Mouse (Mus musculus): ENCODE measurements at regions not wholly inside any gene's neighbourhood (a gene's known extent, or its start where the extent isn't known, plus 50 kb on each side); places are given as distances from the start of the nearest gene placed in this dataset.

DNA sequence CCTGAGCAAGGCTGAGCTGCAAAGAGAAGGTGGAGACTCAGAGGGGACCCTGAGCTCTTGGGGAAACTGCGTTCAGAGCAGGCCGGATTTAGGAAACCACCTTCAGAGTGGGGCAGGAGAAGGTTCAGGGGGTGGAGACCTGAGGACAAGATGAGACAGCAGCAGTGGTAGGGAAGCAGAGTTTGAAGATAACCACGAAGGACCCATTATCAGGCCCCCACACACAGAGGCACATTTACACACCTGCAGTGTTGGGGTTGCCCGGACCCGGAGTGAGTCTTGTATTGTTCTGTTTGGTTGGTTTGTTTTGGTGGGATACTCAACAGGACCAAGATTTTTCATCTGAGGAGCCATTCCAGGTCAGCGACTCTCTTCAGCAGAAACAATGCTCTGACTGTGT lies 128.9 kb upstream of the Lemd2 start (continued):
- TF ChIP-seq E2F4 (IDR thresholded peaks at IDR 0.05; ENCODE audit: borderline replicate concordance, low read depth, low read length) (no peak), ETS1 (IDR thresholded peaks at IDR 0.05; ENCODE audit: low read depth, low read length) (peak; percentile 69; the same call in 1 of the 2 replicates), EP300 (IDR thresholded peaks at IDR 0.05; ENCODE audit: low read depth in 1 of 2, low read length in 2 of 2) (peak; percentile 47 to 84; a peak in 3 of 4 replicates), MAZ (IDR thresholded peaks at IDR 0.05; ENCODE audit: low read depth, low read length) (no peak), MAX (IDR thresholded peaks at IDR 0.05; ENCODE audit: low read length) (no peak), GABPA (IDR thresholded peaks at IDR 0.05; ENCODE audit: low read depth, low read length) (no peak), TBP (IDR thresholded peaks at IDR 0.05; ENCODE audit: low read depth, low read length) (peak; percentile 65; the same call in 1 of the 2 replicates)

DNA sequence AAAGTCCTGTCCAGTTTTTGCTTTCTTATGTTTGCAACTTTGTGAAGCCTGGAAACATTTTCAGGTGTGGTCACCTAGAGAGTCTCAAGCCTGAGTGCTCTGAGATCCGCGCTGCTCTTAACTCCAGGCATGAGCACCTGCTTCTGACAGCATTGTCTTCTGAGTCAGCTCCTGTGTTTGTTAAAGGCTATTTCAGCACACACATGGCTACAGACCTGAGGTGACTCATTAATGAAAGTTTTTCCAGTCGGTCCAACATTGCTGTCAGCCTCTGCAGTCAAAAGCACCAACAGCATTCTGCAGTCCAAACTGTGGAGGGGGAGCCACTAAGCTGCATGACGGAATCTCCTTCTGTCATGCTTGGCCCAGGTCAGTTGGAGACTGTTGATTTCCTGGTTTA lies 127.8 kb upstream of the Lemd2 start:
- TF ChIP-seq JUND (IDR thresholded peaks at IDR 0.05; ENCODE audit: low read depth, low read length) (no peak), GABPA (IDR thresholded peaks at IDR 0.05; ENCODE audit: low read depth, low read length) (no peak), ZMIZ1 (IDR thresholded peaks at IDR 0.05; ENCODE audit: low read depth, low read length) (no peak), MEF2A (IDR thresholded peaks at IDR 0.05; ENCODE audit: extremely low read depth, insufficient replicate concordance, low read depth, low read length, poor library complexity, severe bottlenecking) (no peak), POLR2AphosphoS5 (IDR thresholded peaks at IDR 0.05; ENCODE audit: borderline replicate concordance, low read depth, low read length) (no peak), EP300 (IDR thresholded peaks at IDR 0.05; ENCODE audit: low read depth in 1 of 2, low read length in 2 of 2) (no peak), MYC (IDR thresholded peaks at IDR 0.05; ENCODE audit: low read depth, low read length) (no peak), NRF1 (IDR thresholded peaks at IDR 0.05; ENCODE audit: insufficient read depth, low read depth, low read length, poor library complexity, severe bottlenecking) (no peak), UBTF (IDR thresholded peaks at IDR 0.05; ENCODE audit: borderline replicate concordance, insufficient read depth, low read depth, low read length) (no peak), NELFE (IDR thresholded peaks at IDR 0.05; ENCODE audit: low read depth, low read length) (no peak), POLR2A (IDR thresholded peaks at IDR 0.05; ENCODE audit: control insufficient read depth in 1 of 2, insufficient read depth in 1 of 2, low read depth in 1 of 2, low read length in 2 of 2, poor library complexity in 1 of 2) (no peak), ETS1 (IDR thresholded peaks at IDR 0.05; ENCODE audit: low read depth, low read length) (no peak)
- H3K9me3 ChIP-seq (replicated peaks; ENCODE audit: insufficient read depth, low read length) = no peaks in the 10 kb centered on the region
- H3K4me3 ChIP-seq (ENCODE audit: control insufficient read depth in 1 of 2, insufficient read depth in 1 of 2, low read depth in 2 of 2, low read length in 2 of 2) = no peak overlapping the region
- H3K36me3 ChIP-seq (ENCODE audit: control insufficient read depth in 1 of 2, insufficient read depth in 2 of 2, low read length in 2 of 2) = peaks cover 0 to 6% of the 10 kb centered on the region in 2 experiments; a peak in 2 of 4 replicates
- peaks cover 8 to 21% of the 10 kb centered on the region in 2 experiments for H3K4me1 ChIP-seq (ENCODE audit: control insufficient read depth in 1 of 2, insufficient read depth in 2 of 2, low read length in 2 of 2)
- no peaks in the 10 kb centered on the region for H3K27me3 ChIP-seq (ENCODE audit: control insufficient read depth in 1 of 2, insufficient read depth in 2 of 2, low read length in 2 of 2)
- no peak overlapping the region for H3K9ac ChIP-seq (ENCODE audit: control insufficient read depth, low read depth, low read length, poor library complexity, severe bottlenecking)
- no peak overlapping the region for H3K27ac ChIP-seq (ENCODE audit: control insufficient read depth, low read depth, low read length)
- H3K79me2 ChIP-seq (ENCODE audit: control insufficient read depth, insufficient read depth, low read length, poor library complexity) = no peaks in the 10 kb centered on the region
- DNase-seq (ENCODE audit: low read depth, low spot score) = no peak

DNA sequence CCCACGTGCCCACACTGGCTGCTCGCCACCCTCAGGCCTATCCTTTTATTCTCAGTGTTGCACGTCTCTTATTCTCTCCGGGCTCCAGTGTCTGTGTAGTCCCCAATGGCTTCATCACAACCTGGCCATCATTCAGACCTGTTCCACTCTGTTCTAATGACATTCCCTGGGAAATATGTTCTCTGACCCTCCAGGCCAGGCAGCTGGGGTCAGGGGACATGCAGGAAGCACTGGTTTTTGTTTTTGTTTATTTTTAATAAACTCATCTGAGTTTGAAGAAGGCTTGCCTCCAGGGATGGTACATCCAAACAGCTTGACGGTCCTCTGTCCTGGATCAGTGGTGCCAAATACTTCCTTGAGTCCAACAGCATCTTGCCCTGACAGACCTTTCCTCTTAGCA lies 127.4 kb upstream of the Lemd2 start:
- TF ChIP-seq ETS1 (IDR thresholded peaks at IDR 0.05; ENCODE audit: low read depth, low read length) (no peak), MYC (IDR thresholded peaks at IDR 0.05; ENCODE audit: low read depth, low read length) (no peak), USF2 (IDR thresholded peaks at IDR 0.05; ENCODE audit: borderline replicate concordance in 1 of 2, insufficient read depth in 1 of 2, low read depth in 1 of 2, low read length in 2 of 2) (no peak), SMC3 (IDR thresholded peaks at IDR 0.05; ENCODE audit: low read depth, low read length) (no peak), POLR2AphosphoS5 (IDR thresholded peaks at IDR 0.05; ENCODE audit: borderline replicate concordance, low read depth, low read length) (no peak), POLR2AphosphoS2 (IDR thresholded peaks at IDR 0.05; ENCODE audit: low read length) (no peak), HCFC1 (IDR thresholded peaks at IDR 0.05; ENCODE audit: low read depth, low read length) (no peak), NELFE (IDR thresholded peaks at IDR 0.05; ENCODE audit: low read depth, low read length) (no peak), ZNF384 (IDR thresholded peaks at IDR 0.05; ENCODE audit: low read depth, low read length) (no peak), CHD1 (IDR thresholded peaks at IDR 0.05; ENCODE audit: low read depth, low read length) (no peak), ELF1 (IDR thresholded peaks at IDR 0.05; ENCODE audit: low read depth, low read length) (no peak)
- DNase-seq (ENCODE audit: low read depth, low spot score) = no peak
- Histone ChIP-seq H3K9ac (ENCODE audit: control insufficient read depth, low read depth, low read length, poor library complexity, severe bottlenecking) (no peak overlapping the region), H3K4me3 (ENCODE audit: control insufficient read depth in 1 of 2, insufficient read depth in 1 of 2, low read depth in 2 of 2, low read length in 2 of 2) (no peak overlapping the region), H3K27ac (ENCODE audit: control insufficient read depth, low read depth, low read length) (no peak overlapping the region), H3K36me3 (ENCODE audit: control insufficient read depth in 1 of 2, insufficient read depth in 2 of 2, low read length in 2 of 2) (peaks cover 0 to 6% of the 10 kb centered on the region in 2 experiments; a peak in 2 of 4 replicates), H3K4me1 (ENCODE audit: control insufficient read depth in 1 of 2, insufficient read depth in 2 of 2, low read length in 2 of 2) (peaks cover 8 to 21% of the 10 kb centered on the region in 2 experiments), H3K9me3 (replicated peaks; ENCODE audit: insufficient read depth, low read length) (no peaks in the 10 kb centered on the region), H3K79me2 (ENCODE audit: control insufficient read depth, insufficient read depth, low read length, poor library complexity) (no peaks in the 10 kb centered on the region), H3K27me3 (ENCODE audit: control insufficient read depth in 1 of 2, insufficient read depth in 2 of 2, low read length in 2 of 2) (no peaks in the 10 kb centered on the region)
